Mouse (Mus musculus): ENCODE data around the gene Gm4070. TPM values are rescaled to one million over a fixed set of nuclear protein-coding genes. Genes with fewer than 3 reads are reported as not detected.
"Not testable (repeated sequence)": the region's sequence is repeated elsewhere in the genome, so short reads cannot be mapped to it uniquely, and the experiment has no call there.

Gene Gm4070
- polyA plus RNA-seq (2015; fragmentation: Nextera tagmentation; extraction: Ambion mirVana): 1.2 and 3.2 TPM in 2 replicates

DNA sequence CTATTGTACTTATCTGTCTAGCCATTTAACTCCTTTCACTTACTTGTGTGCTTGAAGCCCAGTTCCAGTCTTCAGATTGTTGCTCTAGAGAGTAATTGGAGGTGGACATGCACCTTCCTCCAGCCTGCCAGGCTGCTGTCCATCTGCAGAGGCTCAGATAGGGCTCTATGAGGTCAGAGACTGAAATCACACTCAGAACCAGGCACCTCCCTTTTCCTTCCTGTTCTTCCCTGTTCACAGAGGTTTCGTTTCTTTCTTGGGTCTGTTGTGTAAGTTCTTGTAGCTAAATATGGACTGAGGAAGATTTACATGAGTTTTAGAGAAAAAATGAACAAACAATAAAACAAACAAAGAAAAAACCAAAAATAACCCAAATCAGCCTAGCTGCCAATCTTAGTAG lies at the start of gene Gm4070:
Gene Gm4070, minus strand, starts transcription at position 156 of the 400 bp plus-strand sequence.
- not testable (repeated sequence) for DNase-seq (ENCODE audit: low spot score)

DNA sequence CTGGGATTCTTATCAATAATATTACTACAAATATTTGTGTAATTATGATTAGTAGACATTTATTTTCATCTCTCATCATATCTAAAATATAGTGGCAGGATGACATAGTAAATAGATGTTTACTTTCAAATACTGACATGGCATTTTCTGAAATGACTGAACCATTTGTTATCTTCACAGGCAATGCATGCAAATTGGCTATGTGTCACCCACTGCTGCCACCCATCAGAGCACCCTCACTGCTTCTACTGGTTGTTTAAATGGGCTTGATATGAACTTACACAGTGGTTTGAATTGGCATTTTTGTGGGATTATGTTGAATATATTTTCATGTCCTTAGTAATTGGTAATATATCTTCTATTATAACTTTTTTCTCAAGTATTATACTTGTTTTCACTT lies 773 bp upstream of the Gm4070 start:
- not testable (repeated sequence) for DNase-seq (ENCODE audit: low spot score)

GRCm38 (mm10) chr7:105952408-105952807 lies 1.4 kb downstream of the Gm4070 start:
- not testable (repeated sequence) for DNase-seq (ENCODE audit: low spot score)

DNA sequence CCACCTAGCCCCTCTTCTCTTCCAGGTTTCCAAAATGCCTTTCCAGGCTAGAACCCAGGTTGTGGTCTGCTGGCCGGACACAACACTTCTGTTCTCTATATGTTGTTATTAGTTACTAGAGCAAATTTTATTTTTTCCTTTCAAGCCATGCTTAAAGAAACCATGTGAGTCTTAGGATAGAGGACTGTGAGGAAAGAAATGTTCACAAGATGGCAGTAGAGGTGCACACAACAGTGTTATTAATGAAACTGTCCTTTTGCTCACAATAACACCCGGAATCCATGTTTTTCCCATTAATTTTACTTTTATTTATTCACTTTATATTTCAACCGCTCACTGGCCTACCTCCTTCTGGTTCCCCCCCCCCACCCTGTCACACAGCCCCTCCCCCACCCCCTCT lies 8.5 kb downstream of the Gm4070 start:
- DNase-seq (ENCODE audit: low spot score): not testable (repeated sequence)

DNA sequence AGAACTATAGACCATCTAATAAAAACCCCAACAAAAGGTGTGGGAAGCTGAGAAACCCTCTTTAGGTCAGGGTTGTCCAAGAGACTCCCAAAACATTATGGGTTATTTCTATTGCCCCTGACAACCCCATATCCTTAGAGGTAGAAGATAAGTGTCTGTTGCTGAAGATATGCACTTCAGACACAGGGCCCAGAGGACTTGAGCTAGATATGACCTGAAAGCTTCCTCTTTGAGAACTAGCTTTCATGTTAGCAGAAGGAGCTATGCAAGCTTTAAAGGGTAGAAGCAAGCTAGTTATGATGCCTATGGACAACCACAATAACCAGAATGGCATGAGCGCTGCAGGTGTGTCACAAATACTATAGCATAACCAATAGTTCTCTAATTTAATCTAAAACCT lies 21.6 kb downstream of the Gm4070 start:
- not testable (repeated sequence) for DNase-seq (ENCODE audit: low spot score)

DNA sequence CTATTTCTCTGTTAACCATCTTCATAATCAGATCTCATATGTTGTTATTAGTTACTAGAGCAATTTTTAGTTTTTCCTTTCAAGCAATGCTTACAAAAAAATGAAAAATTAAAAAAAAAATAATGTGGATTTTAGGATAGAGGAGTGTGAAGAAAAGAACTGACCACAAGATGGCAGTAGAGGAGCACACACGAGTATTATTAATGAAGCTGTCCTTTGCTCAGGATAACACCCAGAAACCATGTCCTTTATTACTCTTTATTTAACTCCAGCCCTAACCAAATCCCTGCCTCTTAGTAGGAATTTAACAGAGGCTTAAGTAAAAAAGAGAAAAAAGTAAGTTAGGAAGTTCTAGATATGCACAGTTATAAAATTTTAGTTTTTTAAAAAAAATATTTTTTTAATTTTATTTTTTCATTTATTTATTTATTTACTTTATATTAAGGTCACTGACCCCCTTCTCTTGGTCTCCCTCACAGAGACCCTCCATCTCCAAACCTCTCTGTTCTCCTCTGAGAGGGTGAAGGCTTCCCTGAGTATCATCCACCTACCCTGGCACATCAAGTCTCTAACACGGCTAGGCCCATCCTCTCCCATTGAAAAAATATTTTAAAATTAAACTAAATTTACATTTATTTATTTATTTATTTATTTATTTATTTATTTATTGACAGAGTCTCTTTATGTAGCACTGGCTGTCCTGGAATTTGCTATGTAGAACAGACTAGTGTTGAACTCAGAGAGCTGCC lies 70.0 kb downstream of the Gm4070 start:
- not testable (repeated sequence) for DNase-seq (ENCODE audit: low spot score)

DNA sequence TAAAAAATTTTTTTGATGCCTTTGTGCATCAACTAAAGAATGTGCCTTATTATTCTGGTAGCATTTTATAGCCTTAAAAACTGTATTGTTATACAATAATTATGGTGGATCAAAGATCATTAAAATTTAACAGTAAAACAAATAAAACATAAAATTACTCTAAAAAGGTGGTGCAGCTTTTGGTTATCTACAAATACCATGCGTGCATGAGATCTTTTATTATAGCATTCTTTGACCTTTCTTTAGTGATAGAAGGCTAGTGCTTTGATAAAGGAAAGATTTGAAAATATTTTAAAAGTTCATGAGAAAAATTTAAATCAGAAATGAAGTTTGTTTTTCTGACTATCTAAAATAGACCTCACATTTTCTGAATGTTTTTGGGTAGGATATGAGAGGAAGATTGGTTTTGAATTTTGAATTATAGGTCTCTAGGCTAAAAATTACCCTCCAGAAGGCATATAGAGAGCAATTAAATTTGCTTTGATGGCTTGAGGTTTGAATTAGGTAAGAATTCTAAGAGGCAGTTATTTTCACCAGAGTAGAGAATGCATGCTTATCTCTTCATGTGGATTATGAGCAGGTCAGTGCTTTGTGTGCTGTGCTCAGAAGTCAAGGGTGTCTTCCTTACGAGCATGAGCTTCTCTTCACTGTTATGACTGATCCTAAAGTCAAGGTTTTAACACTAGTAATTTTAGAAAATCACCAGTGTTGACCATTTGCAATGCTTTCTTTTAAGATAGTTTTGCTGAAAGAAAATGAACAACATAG lies 73.9 kb downstream of the Gm4070 start:
- not testable (repeated sequence) for DNase-seq (ENCODE audit: low spot score)

- not testable (repeated sequence) for DNase-seq (ENCODE audit: low spot score)
These were observed 97.8 kb downstream of the Gm4070 start for GRCm38 (mm10) chr7:105855718-105856560.

Other genes with a start within 250 kb of the Gm4070 start
- gene Ilk, start 217.4 kb downstream of the Gm4070 start, polyA plus RNA-seq (2015; fragmentation: Nextera tagmentation; extraction: Ambion mirVana): 206 and 210 TPM in 2 replicates
- gene Rrp8, start 216.6 kb downstream of the Gm4070 start, polyA plus RNA-seq (2015; fragmentation: Nextera tagmentation; extraction: Ambion mirVana): 38.6 and 45.8 TPM in 2 replicates
- gene Taf10, start 209.6 kb downstream of the Gm4070 start, polyA plus RNA-seq (2015; fragmentation: Nextera tagmentation; extraction: Ambion mirVana): 206 and 214 TPM in 2 replicates
- 51.8 and 57.2 TPM in 2 replicates for gene Tpp1, start 201.7 kb downstream of the Gm4070 start, polyA plus RNA-seq (2015; fragmentation: Nextera tagmentation; extraction: Ambion mirVana)
- gene Dchs1, start 166.3 kb downstream of the Gm4070 start, polyA plus RNA-seq (2015; fragmentation: Nextera tagmentation; extraction: Ambion mirVana): 0.32 and 0.36 TPM in 2 replicates
- 352 and 373 TPM in 2 replicates for gene Mrpl17, start 142.9 kb downstream of the Gm4070 start, polyA plus RNA-seq (2015; fragmentation: Nextera tagmentation; extraction: Ambion mirVana)

All from thymus, postnatal 0 days (tissue).